Comparison of ENCODE assay signal across 14 mouse cellular contexts in the genomic region with DNA sequence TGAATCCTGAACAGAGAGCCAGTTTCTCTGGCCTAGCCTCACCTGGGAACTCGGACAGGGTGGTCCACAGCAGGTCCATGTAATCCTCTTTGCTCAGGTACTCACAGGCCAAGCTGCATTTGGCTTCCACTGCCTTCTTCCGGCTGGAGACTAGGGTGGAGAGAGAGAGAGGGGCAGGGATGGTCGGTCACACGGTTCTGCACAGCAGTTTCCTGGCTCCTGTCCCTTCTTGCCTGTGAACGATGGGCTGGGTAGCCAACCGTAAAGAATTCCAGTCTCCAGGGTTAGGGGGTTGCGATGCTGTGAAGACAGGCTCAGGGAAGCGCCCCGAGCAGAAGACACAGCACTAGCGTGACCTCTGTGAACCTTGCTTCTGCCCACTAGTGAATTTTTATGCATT. TPM values are rescaled to one million over a fixed set of nuclear protein-coding genes. Genes with fewer than 3 reads are reported as not detected.
DNase-seq lines count a peak whose midpoint lies in the region.
"Had no signal": no experiment of that assay in that cellular context is flagged by ENCODE, and none has a peak within 500 bp of the region (broad histone marks: within the 10 kb centered on the region; RNA-seq: fewer than 3 reads in every experiment).

No protein-coding gene starts in this region.

- peak; percentile 65 for DNase-seq in left cerebral cortex, postnatal 4 days
- no peak for DNase-seq in left cerebral cortex, adult 8-10 months (ENCODE audit: low spot score in 2 of 2)
- DNase-seq in cerebellum, adult 9-11 months = peak; percentile 50
- DNase-seq in kidney, adult 9 months = peak; percentile 74
- peak; percentile 28 to 57 for DNase-seq in kidney, postnatal 4 days
- no peak for DNase-seq in layer of hippocampus, postnatal 36 days
- no peak for DNase-seq in left cerebral cortex, postnatal 36 days (ENCODE audit: low spot score in 2 of 2)
- DNase-seq in right cerebral cortex, postnatal 36 days (ENCODE audit: low spot score in 2 of 2) = no peak
- DNase-seq: adrenal gland, postnatal 10 days; lung, adult 2 months; right cerebral cortex, postnatal 4 days; thymus, postnatal 14 days had no signal

- intact Hi-C loops in left cerebral cortex, postnatal 4 days (cut with DNase I) = no loop called here
- intact Hi-C loops in left cerebral cortex, postnatal 36 days (cut with DNase I) = no loop called here

RNA-seq across cellular contexts. Expression of gene Usp30, which starts 30.1 kb away (rescaled TPM):
- 10 to 100 TPM; 31.6 to 34.8 TPM for total RNA-seq in left cerebral cortex, postnatal 4 days (2021)
- 10 to 100 TPM; 36.5 to 43.3 (median 42.3) TPM for total RNA-seq in left cerebral cortex, adult 8-10 months (2022)
- total RNA-seq in layer of hippocampus, postnatal 36 days (2021) = 10 to 100 TPM; 37.8 to 39.3 TPM
- 10 to 100 TPM; 38.5 to 42.0 TPM for total RNA-seq in left cerebral cortex, postnatal 36 days (2021)

RNA-seq across cellular contexts. Expression of gene Dao, which starts 31.6 kb away (rescaled TPM):
- not detected for total RNA-seq in left cerebral cortex, postnatal 4 days (2021)
- total RNA-seq in left cerebral cortex, adult 8-10 months (2022) = under 1 TPM in 1 of 4 experiments, not detected in 3; 0.30 TPM
- total RNA-seq in layer of hippocampus, postnatal 36 days (2021) = under 1 TPM; 0.22 to 0.28 TPM
- total RNA-seq in left cerebral cortex, postnatal 36 days (2021) = not detected
- total RNA-seq: adrenal gland, postnatal 10 days; gastrocnemius, adult 8-10 months; heart, postnatal 25 days had no signal

RNA-seq across cellular contexts. Expression of gene Ssh1, which starts 41.4 kb away (rescaled TPM):
- total RNA-seq in left cerebral cortex, postnatal 4 days (2021) = 10 to 100 TPM; 36.1 to 36.9 TPM
- total RNA-seq in left cerebral cortex, adult 8-10 months (2022) = 10 to 100 TPM; 25.6 to 29.5 (median 27.1) TPM
- total RNA-seq in layer of hippocampus, postnatal 36 days (2021) = 10 to 100 TPM; 27.9 to 30.9 TPM
- 10 to 100 TPM; 21.0 to 29.1 TPM for total RNA-seq in left cerebral cortex, postnatal 36 days (2021)

RNA-seq across cellular contexts. Expression of gene Svop, which starts 56.3 kb away (rescaled TPM):
- total RNA-seq in left cerebral cortex, postnatal 4 days (2021) = 100 to 1,000 TPM; 107 to 115 TPM
- total RNA-seq in left cerebral cortex, adult 8-10 months (2022) = 100 to 1,000 TPM; 160 to 171 (median 163) TPM
- total RNA-seq in layer of hippocampus, postnatal 36 days (2021) = 100 to 1,000 TPM; 170 to 175 TPM
- 100 to 1,000 TPM; 179 to 201 TPM for total RNA-seq in left cerebral cortex, postnatal 36 days (2021)
- total RNA-seq: gastrocnemius, adult 8-10 months; heart, postnatal 25 days had no signal

Comparison
In these comparisons a context has a peak if more than half of its experiments do, and no peak if none do; other contexts are left out.
1. DNase-seq: peak in left cerebral cortex, postnatal 4 days (single experiment), cerebellum, adult 9-11 months (single experiment), kidney, adult 9 months (single experiment) and kidney, postnatal 4 days (2 of 2); none in left cerebral cortex, adult 8-10 months (0 of 2), layer of hippocampus, postnatal 36 days (0 of 2), left cerebral cortex, postnatal 36 days (0 of 2) and right cerebral cortex, postnatal 36 days (0 of 2).